Mouse (Mus musculus): ENCODE results near the gene Kcnt1.

Kcnt1 gene

GRCm38 (mm10) chr2:25878516-25878915, 15.0 kb downstream of the Kcnt1 start:
- no peak for DNase-seq

- no peak for DNase-seq
These were observed 15.5 kb downstream of the Kcnt1 start for GRCm38 (mm10) chr2:25879061-25879460.

- no peak for DNase-seq
These were observed 18.7 kb downstream of the Kcnt1 start for GRCm38 (mm10) chr2:25882276-25882675.

- no peak for DNase-seq
These were observed 21.2 kb downstream of the Kcnt1 start for GRCm38 (mm10) chr2:25884756-25885155.

DNA sequence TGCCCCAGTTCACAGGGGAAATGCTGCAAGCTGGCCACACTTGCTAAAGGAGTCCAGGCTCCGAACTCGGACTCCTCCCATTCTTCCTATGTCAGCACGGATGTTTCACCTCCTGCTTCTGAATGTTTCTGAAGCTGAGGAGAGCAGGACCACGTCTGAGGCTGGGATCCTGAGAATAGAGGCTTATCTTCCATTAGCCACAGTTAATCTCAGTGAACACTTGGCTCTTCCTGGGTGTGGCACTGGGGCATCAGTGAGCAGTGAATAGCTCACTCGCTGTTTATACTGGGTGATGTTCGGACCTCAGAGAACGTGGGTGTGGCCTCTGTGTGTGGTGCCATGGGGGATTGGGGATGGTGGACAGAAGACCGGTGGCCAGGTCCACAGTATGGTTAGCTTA, 23.7 kb downstream of the Kcnt1 start:
- DNase-seq, result no peak

DNA sequence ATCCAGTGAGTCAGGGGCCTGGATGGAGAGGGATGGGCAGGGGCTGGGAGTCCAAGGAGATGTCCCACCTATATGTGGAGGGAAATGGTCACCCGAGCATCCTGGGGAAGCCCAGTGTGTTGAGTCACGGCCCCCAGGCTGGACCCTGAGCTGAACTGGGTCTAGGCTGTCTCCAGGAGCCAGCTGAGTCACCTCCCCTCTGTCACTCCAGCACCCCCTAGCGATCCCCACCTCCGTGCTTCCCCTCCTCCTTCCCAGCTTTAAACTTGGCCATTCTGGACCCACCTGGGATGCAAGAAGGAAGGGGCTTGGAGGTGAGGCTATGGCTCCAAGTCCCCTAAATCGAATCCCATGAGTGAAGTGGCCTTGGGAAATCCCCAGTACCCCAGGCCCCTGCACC, 24.6 kb downstream of the Kcnt1 start:
- no peak for DNase-seq

DNA sequence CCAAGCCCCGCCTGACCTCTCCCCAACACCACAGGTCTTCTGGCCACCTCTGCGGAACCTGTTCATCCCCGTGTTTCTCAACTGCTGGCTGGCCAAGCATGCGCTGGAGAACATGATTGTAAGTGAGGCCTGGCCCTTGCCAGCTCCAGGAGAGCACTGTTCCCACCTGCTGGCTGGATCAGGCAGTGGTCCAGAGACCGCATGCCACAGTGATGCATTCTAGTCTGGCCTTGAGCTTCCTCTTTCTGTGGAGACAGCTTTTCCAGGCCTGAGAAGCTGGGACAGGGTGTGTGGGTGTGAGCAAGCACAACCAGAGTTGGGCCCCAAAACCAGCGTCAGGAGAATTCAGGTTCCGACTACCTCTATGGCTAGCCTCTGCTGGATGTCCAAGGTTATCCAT, 28.9 kb downstream of the Kcnt1 start:
- no peak for DNase-seq

DNA sequence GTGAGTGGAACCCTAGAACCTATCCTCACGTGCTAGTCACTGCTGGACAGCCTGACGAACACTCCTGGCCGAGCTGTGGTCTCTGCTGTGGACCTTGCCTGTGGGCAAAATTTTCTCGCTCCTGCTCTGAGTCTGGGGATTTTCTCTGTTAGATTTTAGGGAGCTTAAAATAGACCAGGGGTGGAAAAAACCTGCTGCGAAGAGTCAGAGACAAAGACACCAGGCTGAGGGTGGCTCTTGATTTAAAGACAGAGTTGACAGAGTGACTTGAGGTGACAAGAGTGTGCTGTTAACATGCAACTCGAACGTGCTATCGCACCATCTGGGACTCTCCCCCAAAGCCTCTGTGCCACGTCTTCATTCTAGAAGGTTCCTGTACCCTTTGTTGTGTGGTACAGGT, 35.4 kb downstream of the Kcnt1 start:
- no peak for DNase-seq

GRCm38 (mm10) chr2:25909872-25910271, 46.3 kb downstream of the Kcnt1 start:
- DNase-seq, result no peak

DNA sequence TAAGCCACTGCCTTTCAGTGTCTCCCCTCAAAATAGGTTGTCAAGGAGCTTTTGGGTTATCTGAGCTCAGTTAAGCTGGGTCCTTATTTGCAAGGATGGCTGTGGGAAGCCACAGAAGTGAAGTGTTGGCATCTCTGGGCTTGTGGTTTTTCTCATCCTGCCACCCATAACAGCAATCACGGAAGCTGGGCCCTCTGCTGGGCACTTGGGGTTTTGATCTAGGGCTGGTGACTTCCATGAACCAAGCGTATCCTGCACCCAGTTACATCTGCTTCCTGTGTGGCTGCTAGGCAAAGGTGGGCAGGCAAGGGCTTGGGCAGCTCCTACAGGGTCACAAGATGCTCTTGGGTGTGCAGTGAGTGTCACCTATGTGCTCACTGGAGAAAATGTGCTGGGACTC, 49.7 kb downstream of the Kcnt1 start:
- DNase-seq, result no peak

DNA sequence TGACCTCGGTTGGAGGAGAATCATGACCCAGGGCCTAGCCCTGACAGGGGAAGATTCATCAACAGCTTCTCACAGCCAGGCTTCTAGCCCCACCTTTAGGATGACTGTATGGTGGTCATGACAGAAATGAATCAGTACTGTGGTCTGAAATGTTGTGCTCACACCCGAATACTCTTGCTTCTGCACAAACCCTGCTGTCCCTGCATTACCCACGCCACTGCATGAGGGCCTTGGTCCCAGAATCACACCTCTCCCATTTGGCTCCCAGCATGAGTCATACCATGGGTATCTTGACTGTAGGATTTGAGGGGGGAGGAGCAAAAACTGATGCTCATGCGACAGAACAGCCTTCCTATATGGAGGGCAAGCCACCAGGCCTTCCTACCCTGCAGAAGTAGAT, 50.7 kb downstream of the Kcnt1 start:
- peak; percentile 12 for DNase-seq

- DNase-seq, result no peak
These were observed 51.3 kb downstream of the Kcnt1 start for GRCm38 (mm10) chr2:25914821-25915220.

GRCm38 (mm10) chr2:25918408-25918807, 54.9 kb downstream of the Kcnt1 start:
- DNase-seq, result peak; percentile 24

DNA sequence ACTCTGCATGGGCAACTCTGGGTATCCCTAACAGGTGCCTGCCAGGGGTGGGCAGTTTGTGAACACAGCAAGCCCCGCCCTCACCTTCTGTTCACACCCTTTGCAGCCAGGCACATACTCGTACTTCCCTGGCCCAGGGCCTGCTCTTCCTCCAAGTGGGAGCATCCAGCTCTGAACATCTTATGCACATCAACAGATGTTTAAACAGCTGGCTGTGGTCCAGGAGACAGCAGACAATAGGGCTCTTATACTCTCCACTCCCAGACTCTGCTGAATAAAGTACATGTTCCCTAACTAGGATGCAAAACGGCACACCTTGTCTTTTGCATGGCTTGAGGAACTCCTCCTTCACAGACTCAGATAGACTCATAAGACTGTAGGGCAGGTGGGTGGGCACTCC, 56.4 kb downstream of the Kcnt1 start:
- DNase-seq, result peak; percentile 17

DNA sequence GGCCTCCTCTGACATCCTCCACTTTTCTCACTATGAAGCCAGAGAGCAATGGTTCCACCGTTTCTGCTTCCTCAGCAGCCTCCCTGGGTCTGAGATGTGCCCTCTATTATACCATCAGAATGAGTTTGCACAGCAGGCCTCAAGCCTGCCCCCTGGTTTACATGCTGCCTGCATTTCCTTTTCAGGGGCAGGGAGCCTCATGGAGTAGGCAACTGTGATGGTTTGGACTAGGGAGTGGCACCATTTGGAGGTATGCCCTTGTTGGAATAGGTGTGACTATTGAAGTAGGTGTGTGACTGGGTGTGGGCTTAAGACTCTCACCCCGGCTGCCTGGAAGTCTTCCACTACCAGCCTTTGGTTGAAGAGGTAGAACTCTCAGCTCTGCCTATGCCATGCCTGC, 60.3 kb downstream of the Kcnt1 start:
- DNase-seq, result no peak

DNA sequence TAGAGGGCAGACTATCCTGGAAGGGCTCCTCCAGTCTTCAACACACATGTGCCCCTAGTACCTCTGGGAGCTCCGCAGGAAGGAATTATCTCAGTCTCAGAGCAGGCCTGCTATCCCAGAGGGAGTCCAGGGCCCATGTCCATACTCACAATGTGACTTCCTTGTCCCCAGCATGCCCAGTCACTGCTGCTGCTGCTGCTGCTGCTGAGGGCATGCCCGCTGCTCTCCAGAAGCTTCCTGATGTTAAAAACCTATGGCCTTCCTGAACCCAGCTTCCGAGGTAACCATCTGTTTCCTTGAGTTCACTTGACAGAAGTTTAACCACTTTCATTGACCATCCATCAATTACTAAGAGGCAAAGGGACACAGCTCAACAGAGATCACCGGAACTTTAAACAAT, 61.4 kb downstream of the Kcnt1 start:
- no peak for DNase-seq

- DNase-seq, result no peak
These were observed 64.3 kb downstream of the Kcnt1 start for GRCm38 (mm10) chr2:25927821-25928220.

DNA sequence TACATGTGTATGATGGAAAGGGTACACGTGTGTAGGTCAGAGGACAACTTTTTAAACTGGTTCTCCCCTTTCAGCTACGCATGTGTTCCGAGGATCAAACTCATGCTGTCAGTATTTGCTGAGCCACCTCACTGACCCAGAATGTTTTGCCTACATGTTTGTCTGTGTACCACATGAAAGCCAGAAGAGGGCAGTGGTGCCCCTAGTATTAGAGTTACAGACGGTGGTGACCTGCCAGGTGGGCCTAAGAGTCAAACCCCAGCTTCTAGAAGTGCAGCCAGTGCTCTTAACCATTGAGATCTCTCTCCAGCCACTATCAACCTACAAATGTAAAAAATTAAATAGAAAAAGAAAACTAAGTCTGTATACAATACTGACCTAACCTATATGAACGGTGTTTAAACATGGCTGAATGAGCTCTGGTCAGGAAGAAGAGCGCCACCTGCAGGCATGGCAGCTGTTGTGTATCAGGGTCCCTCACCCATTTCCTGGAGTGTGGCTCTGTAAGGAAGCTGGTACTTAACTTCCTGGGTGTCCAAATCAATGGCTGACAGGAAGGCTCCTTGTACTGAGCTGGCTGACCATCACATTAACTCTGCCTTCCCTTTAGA, 67.8 kb downstream of the Kcnt1 start:
- no peak for DNase-seq

DNA sequence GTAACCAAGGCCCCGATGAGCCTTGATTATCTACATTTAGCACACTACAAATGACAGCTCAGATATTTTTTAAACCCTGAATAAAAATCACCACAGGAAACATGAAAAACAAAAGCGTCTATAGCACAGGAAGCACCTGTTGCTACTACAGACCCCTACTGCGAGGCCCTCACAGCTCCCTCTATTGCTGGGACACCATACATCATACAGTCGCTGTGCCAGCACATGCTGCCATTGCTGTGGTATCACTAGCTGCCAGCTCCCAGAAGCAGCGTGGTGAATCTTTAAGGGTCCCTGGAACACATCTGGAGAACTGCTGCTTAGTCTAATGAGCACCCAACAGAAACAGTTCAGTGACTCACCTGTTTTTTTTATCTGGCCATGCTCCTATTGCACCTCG, 77.0 kb downstream of the Kcnt1 start:
- DNase-seq, result no peak

DNA sequence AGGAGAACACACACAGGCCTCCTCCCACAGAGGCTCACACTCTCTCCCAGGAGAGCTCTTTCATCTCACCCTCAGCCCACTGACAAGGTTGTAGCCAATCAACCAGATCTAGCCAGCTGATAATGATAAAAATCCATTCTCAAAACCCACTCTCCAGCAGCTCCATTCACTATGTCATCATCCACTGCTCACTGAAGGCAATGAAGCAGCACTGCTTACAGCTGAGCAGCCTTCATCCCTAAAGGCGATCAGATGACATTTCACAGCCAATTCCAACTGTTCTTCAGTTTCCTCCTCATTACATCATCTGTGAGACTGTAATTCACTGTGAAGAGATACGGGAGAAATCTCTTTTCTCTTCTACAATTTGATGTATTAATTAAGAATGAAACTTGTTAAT, 80.3 kb downstream of the Kcnt1 start:
- DNase-seq, result no peak

DNA sequence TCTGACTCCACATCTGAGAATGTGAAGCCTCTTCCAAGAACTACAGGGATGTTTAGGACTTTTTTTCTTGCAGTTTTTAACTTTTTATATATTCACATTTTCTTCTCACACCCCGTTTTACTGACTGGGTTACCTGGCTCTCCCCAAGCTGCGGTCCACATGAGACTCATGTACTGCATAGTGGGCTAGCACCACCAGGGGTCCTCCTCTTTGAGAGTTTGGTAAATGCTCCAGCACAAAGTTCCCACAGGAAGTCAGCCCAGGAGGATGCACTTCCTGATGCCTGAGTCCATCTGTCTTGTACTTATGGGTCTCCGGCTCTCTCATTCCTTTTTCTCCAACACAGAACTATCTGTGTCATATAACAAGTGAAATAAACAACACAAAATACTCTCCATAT, 84.4 kb downstream of the Kcnt1 start:
- no peak for DNase-seq

DNA sequence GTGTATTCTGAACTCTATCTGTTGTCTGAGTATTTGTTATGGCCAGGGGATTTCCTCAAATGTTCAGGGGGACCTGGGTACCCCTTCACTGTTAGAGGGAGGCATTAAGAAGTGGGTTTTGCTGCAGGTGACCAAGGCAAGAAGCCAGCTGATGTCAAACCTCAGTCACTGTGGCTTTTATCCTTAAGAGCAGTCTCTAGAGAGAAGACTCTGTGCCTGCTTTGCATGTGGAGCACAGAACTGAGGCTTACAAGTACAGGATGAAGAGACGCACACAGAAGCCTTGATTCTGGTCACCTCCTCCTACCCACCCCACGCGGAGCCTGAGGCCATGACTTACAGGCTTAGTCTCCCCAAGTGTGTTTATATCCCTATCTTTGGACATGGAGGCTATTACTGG, 85.8 kb downstream of the Kcnt1 start:
- DNase-seq, result no peak

All from right cerebral cortex, postnatal 25 days (tissue).